Comparison of ENCODE assay signal across 13 mouse cellular contexts in genomic region chr17:67515601-67516147, GRCm38 (mm10).
DNase-seq lines count a peak whose midpoint lies in the region; ATAC-seq and TF ChIP-seq lines count a peak whose summit lies in the region.
"Had no signal": no experiment of that assay in that cellular context is flagged by ENCODE, and none has a peak within 500 bp of the region (broad histone marks: within the 10 kb centered on the region; RNA-seq: fewer than 3 reads in every experiment).

No protein-coding gene starts in this region.

- H3K9ac ChIP-seq in intestine, embryonic 16.5 days (ENCODE audit: low read depth, low read length) = no peak overlapping the region
- no peak overlapping the region for H3K9ac ChIP-seq in intestine, postnatal 0 days (ENCODE audit: low read depth, low read length)
- H3K9ac ChIP-seq in stomach, embryonic 14.5 days (replicated peaks; ENCODE audit: low read depth, low read length) = no peak overlapping the region
- H3K9ac ChIP-seq in stomach, postnatal 0 days (ENCODE audit: low read length) = no peak overlapping the region
- H3K9ac ChIP-seq: embryonic facial prominence, embryonic 12.5 days; forebrain, embryonic 15.5 days had no signal

- no peak for ATAC-seq in intestine, embryonic 16.5 days
- no peak for ATAC-seq in intestine, postnatal 0 days
- ATAC-seq in stomach, embryonic 14.5 days (ENCODE audit: insufficient number of reproducible peaks, insufficient read depth, low FRiP score, low read depth) = no peak
- no peak for ATAC-seq in stomach, postnatal 0 days (ENCODE audit: low FRiP score, low TSS enrichment)
- ATAC-seq: forebrain, embryonic 15.5 days had no signal

- intact Hi-C loops in gastrocnemius, adult 2 months (cut with DNase I) = loop anchor here (10.0 kb wide), 1 partner anchor 49 kb away; no protein-coding TSS in a partner anchor
- intact Hi-C loops in gastrocnemius, postnatal 14 days (cut with DNase I; ENCODE audit: low total_unique reads) = no loop called here

- H3K4me2 ChIP-seq in intestine, embryonic 16.5 days (ENCODE audit: low read depth, low read length) = no peak overlapping the region
- no peak overlapping the region for H3K4me2 ChIP-seq in intestine, postnatal 0 days (replicated peaks; ENCODE audit: low read depth)
- no peak overlapping the region for H3K4me2 ChIP-seq in stomach, embryonic 14.5 days (replicated peaks; ENCODE audit: low read depth, low read length)
- H3K4me2 ChIP-seq in stomach, postnatal 0 days (replicated peaks; ENCODE audit: low read depth) = no peak overlapping the region
- H3K4me2 ChIP-seq: embryonic facial prominence, embryonic 12.5 days; forebrain, embryonic 15.5 days had no signal

- peak overlapping the region; percentile 84 for H3K27ac ChIP-seq in gastrocnemius, adult 2 months
- peak overlapping the region; percentile 14; the same call in 1 of the 2 replicates for H3K27ac ChIP-seq in intestine, embryonic 16.5 days (ENCODE audit: low read length)
- no peak overlapping the region for H3K27ac ChIP-seq in intestine, postnatal 0 days (ENCODE audit: low read depth, low read length)
- H3K27ac ChIP-seq in stomach, embryonic 14.5 days (ENCODE audit: low read length) = peak overlapping the region; percentile 33; the same call in 1 of the 2 replicates
- H3K27ac ChIP-seq in stomach, postnatal 0 days (replicated peaks) = no peak overlapping the region
- H3K27ac ChIP-seq: forebrain, embryonic 15.5 days had no signal

- no peaks in the 10 kb centered on the region for H3K36me3 ChIP-seq in intestine, embryonic 16.5 days (ENCODE audit: control insufficient read depth, insufficient read depth, low read length)
- H3K36me3 ChIP-seq in intestine, postnatal 0 days (ENCODE audit: control insufficient read depth, insufficient read depth) = no peaks in the 10 kb centered on the region
- no peaks in the 10 kb centered on the region for H3K36me3 ChIP-seq in stomach, embryonic 14.5 days (ENCODE audit: control insufficient read depth, insufficient read depth, low read length)
- H3K36me3 ChIP-seq in stomach, postnatal 0 days (ENCODE audit: control insufficient read depth, insufficient read depth, low read length) = no peaks in the 10 kb centered on the region
- H3K36me3 ChIP-seq: embryonic facial prominence, embryonic 12.5 days; forebrain, embryonic 15.5 days; limb, embryonic 10.5 days had no signal

- 64% methylated on average over 7 of the region's 7 CpGs for WGBS in intestine, embryonic 16.5 days
- WGBS in intestine, postnatal 0 days = 60% methylated on average over 7 of the region's 7 CpGs
- 66% methylated on average over 7 of the region's 7 CpGs for WGBS in stomach, embryonic 14.5 days
- 71% methylated on average over 7 of the region's 7 CpGs for WGBS in stomach, postnatal 0 days

- no peaks in the 10 kb centered on the region for H3K9me3 ChIP-seq in intestine, embryonic 16.5 days (ENCODE audit: control insufficient read depth, low read length)
- H3K9me3 ChIP-seq in intestine, postnatal 0 days (ENCODE audit: control insufficient read depth) = no peaks in the 10 kb centered on the region
- H3K9me3 ChIP-seq in stomach, embryonic 14.5 days (ENCODE audit: control insufficient read depth, low read depth, low read length) = no peaks in the 10 kb centered on the region
- H3K9me3 ChIP-seq in stomach, postnatal 0 days (ENCODE audit: control insufficient read depth, low read length) = no peaks in the 10 kb centered on the region
- H3K9me3 ChIP-seq: embryonic facial prominence, embryonic 12.5 days; forebrain, embryonic 15.5 days; limb, embryonic 10.5 days had no signal

- no peak overlapping the region for H3K4me3 ChIP-seq in gastrocnemius, adult 2 months
- H3K4me3 ChIP-seq in intestine, embryonic 16.5 days (ENCODE audit: low read length) = no peak overlapping the region
- no peak overlapping the region for H3K4me3 ChIP-seq in intestine, postnatal 0 days (ENCODE audit: low read depth, low read length)
- H3K4me3 ChIP-seq in stomach, embryonic 14.5 days (ENCODE audit: low read depth, low read length) = no peak overlapping the region
- H3K4me3 ChIP-seq in stomach, postnatal 0 days (ENCODE audit: low read depth, low read length) = no peak overlapping the region
- H3K4me3 ChIP-seq: embryonic facial prominence, embryonic 12.5 days; forebrain, embryonic 15.5 days; limb, embryonic 10.5 days had no signal

- no peak for DNase-seq in gastrocnemius, adult 2 months
- DNase-seq in gastrocnemius, postnatal 14 days = no peak
- DNase-seq in stomach, postnatal 0 days (ENCODE audit: low spot score) = no peak
- DNase-seq in cerebellum, adult 9-10 months = no peak
- no peak for DNase-seq in ovary, postnatal 36 days (ENCODE audit: low spot score)
- DNase-seq: cerebellum, adult 8-10 months; right cerebral cortex, adult 18-20 months had no signal

- TF ChIP-seq EP300 in stomach, postnatal 0 days (optimal IDR thresholded peaks at IDR 0.05) = no peak

- H3K4me1 ChIP-seq in intestine, embryonic 16.5 days (ENCODE audit: control insufficient read depth, insufficient read depth, low read length) = no peaks in the 10 kb centered on the region
- H3K4me1 ChIP-seq in intestine, postnatal 0 days (replicated peaks; ENCODE audit: control insufficient read depth, insufficient read depth, low read length) = no peaks in the 10 kb centered on the region
- H3K4me1 ChIP-seq in stomach, embryonic 14.5 days (ENCODE audit: control insufficient read depth, insufficient read depth, low read length) = no peaks in the 10 kb centered on the region
- no peaks in the 10 kb centered on the region for H3K4me1 ChIP-seq in stomach, postnatal 0 days (replicated peaks; ENCODE audit: control insufficient read depth, insufficient read depth)
- H3K4me1 ChIP-seq: embryonic facial prominence, embryonic 12.5 days; forebrain, embryonic 15.5 days had no signal

- TF ChIP-seq CTCF in gastrocnemius, adult 2 months (IDR thresholded peaks at IDR 0.05) = no peak
- TF ChIP-seq CTCF in intestine, postnatal 0 days (IDR thresholded peaks at IDR 0.05; ENCODE audit: low read depth) = no peak
- TF ChIP-seq CTCF in stomach, postnatal 0 days (IDR thresholded peaks at IDR 0.05; ENCODE audit: low read depth) = no peak

- H3K27me3 ChIP-seq in intestine, embryonic 16.5 days (replicated peaks; ENCODE audit: control insufficient read depth, insufficient read depth, low read length) = no peaks in the 10 kb centered on the region
- H3K27me3 ChIP-seq in intestine, postnatal 0 days (replicated peaks; ENCODE audit: control insufficient read depth, insufficient read depth, low read length) = no peaks in the 10 kb centered on the region
- no peaks in the 10 kb centered on the region for H3K27me3 ChIP-seq in stomach, embryonic 14.5 days (ENCODE audit: control insufficient read depth, insufficient read depth, low read length)
- H3K27me3 ChIP-seq in stomach, postnatal 0 days (ENCODE audit: control insufficient read depth, insufficient read depth, low read length) = no peaks in the 10 kb centered on the region
- H3K27me3 ChIP-seq: embryonic facial prominence, embryonic 12.5 days; forebrain, embryonic 15.5 days had no signal

Comparison
In these comparisons a context has a peak if more than half of its experiments do, and no peak if none do; other contexts are left out.
1. H3K27ac ChIP-seq: peak in gastrocnemius, adult 2 months (single experiment), intestine, embryonic 16.5 days (single experiment) and stomach, embryonic 14.5 days (single experiment); none in intestine, postnatal 0 days (single experiment) and stomach, postnatal 0 days (single experiment).